Mouse (Mus musculus): ENCODE data around the gene Alpk1.

Gene Alpk1

GRCm38 (mm10) chr3:127691230-127691629 lies 89.1 kb downstream of the Alpk1 start:
- no peak for DNase-seq

- no peak for DNase-seq
Measured at GRCm38 (mm10) chr3:127679703-127680102, 100.6 kb downstream of the Alpk1 start.

GRCm38 (mm10) chr3:127661646-127662531 lies 118.4 kb downstream of the Alpk1 start:
- no peak for DNase-seq

- DNase-seq: no peak
Measured at GRCm38 (mm10) chr3:127660712-127661111, 119.6 kb downstream of the Alpk1 start.

- no peak for DNase-seq
Measured at GRCm38 (mm10) chr3:127651742-127652653, 128.3 kb downstream of the Alpk1 start.

- DNase-seq: no peak
Measured at GRCm38 (mm10) chr3:127646156-127646825, 134.0 kb downstream of the Alpk1 start.

GRCm38 (mm10) chr3:127642211-127642610 lies 138.1 kb downstream of the Alpk1 start:
- DNase-seq: no peak

GRCm38 (mm10) chr3:127640762-127641700 lies 139.3 kb downstream of the Alpk1 start:
- no peak for DNase-seq

- peak; percentile 49 for DNase-seq
Measured at GRCm38 (mm10) chr3:127639875-127640761, 140.2 kb downstream of the Alpk1 start.

- no peak for DNase-seq
Measured at GRCm38 (mm10) chr3:127634984-127635349, 145.4 kb downstream of the Alpk1 start.

- peak; percentile 77 for DNase-seq
Measured at GRCm38 (mm10) chr3:127634101-127634983, 146.0 kb downstream of the Alpk1 start.

GRCm38 (mm10) chr3:127633080-127634032 lies 147.0 kb downstream of the Alpk1 start, which contains the start of gene Neurog2:
Gene Neurog2, plus strand, starts transcription at chr3:127633135.
- DNase-seq: peak; percentile 30

GRCm38 (mm10) chr3:127632531-127632930 lies 147.8 kb downstream of the Alpk1 start:
- peak; percentile 21 for DNase-seq

GRCm38 (mm10) chr3:127631582-127631981 lies 148.7 kb downstream of the Alpk1 start:
- DNase-seq: no peak

GRCm38 (mm10) chr3:127630735-127631372 lies 149.5 kb downstream of the Alpk1 start:
- no peak for DNase-seq

- DNase-seq: no peak
Measured at GRCm38 (mm10) chr3:127630190-127630589, 150.1 kb downstream of the Alpk1 start.

- DNase-seq: no peak
Measured at GRCm38 (mm10) chr3:127628311-127629184, 151.8 kb downstream of the Alpk1 start.

Data from right cerebral cortex, postnatal 14 days (tissue).